8 mouse cellular contexts compared by ENCODE assay signal in genomic region chr3:66986287-66986560, GRCm38 (mm10). TPM values are rescaled to one million over a fixed set of nuclear protein-coding genes. Genes with fewer than 3 reads are reported as not detected.
DNase-seq lines count a peak whose midpoint lies in the region; ATAC-seq and TF ChIP-seq lines count a peak whose summit lies in the region.

No protein-coding gene starts in this region.

- H3K4me2 ChIP-seq in kidney, embryonic 16.5 days (replicated peaks; ENCODE audit: low read depth, low read length), result peak overlapping the region; percentile 79
- H3K4me2 ChIP-seq in hindbrain, postnatal 0 days (ENCODE audit: low read depth, low read length), result peak overlapping the region; percentile 82
- H3K4me2 ChIP-seq in midbrain, embryonic 16.5 days (ENCODE audit: low read length), result peak overlapping the region; percentile 81

- WGBS in kidney, embryonic 16.5 days, result 5% methylated on average over 1 of the region's 1 CpGs
- 15% methylated on average over 1 of the region's 1 CpGs for WGBS in embryonic facial prominence, embryonic 10.5 days
- WGBS in hindbrain, postnatal 0 days, result 19% methylated on average over 1 of the region's 1 CpGs
- 6% methylated on average over 1 of the region's 1 CpGs for WGBS in midbrain, embryonic 16.5 days

- peak overlapping the region; percentile 90 for H3K9ac ChIP-seq in kidney, embryonic 16.5 days (replicated peaks; ENCODE audit: low read length)
- peak overlapping the region; percentile 82 for H3K9ac ChIP-seq in hindbrain, postnatal 0 days (replicated peaks; ENCODE audit: low read length)
- peak overlapping the region; percentile 77 for H3K9ac ChIP-seq in midbrain, embryonic 16.5 days (ENCODE audit: low read depth, low read length)

- no peaks in the 10 kb centered on the region for H3K9me3 ChIP-seq in kidney, embryonic 16.5 days (ENCODE audit: low read length)
- no peaks in the 10 kb centered on the region for H3K9me3 ChIP-seq in embryonic facial prominence, embryonic 10.5 days
- H3K9me3 ChIP-seq in hindbrain, postnatal 0 days (ENCODE audit: low read length), result no peaks in the 10 kb centered on the region
- no peaks in the 10 kb centered on the region for H3K9me3 ChIP-seq in midbrain, embryonic 16.5 days (replicated peaks; ENCODE audit: control insufficient read depth, low read length, poor library complexity, severe bottlenecking)

- no peak overlapping the region for H3K27ac ChIP-seq in kidney, embryonic 16.5 days (ENCODE audit: low read length)
- peak overlapping the region; percentile 94 for H3K27ac ChIP-seq in embryonic facial prominence, embryonic 10.5 days (replicated peaks)
- no peak overlapping the region for H3K27ac ChIP-seq in hindbrain, postnatal 0 days
- peak overlapping the region; percentile 75; the same call in 1 of the 2 replicates for H3K27ac ChIP-seq in midbrain, embryonic 16.5 days (ENCODE audit: low read length)

- no peak for TF ChIP-seq CTCF in hindbrain, postnatal 0 days (IDR thresholded peaks at IDR 0.05; ENCODE audit: low read depth)

- H3K27me3 ChIP-seq in kidney, embryonic 16.5 days (ENCODE audit: insufficient read depth, low read length), result peaks cover 24% of the 10 kb centered on the region
- peaks cover 36% of the 10 kb centered on the region for H3K27me3 ChIP-seq in embryonic facial prominence, embryonic 10.5 days (replicated peaks; ENCODE audit: low read depth, poor library complexity, severe bottlenecking)
- H3K27me3 ChIP-seq in hindbrain, postnatal 0 days (ENCODE audit: insufficient read depth, low read length), result peaks cover 21% of the 10 kb centered on the region
- no peaks in the 10 kb centered on the region for H3K27me3 ChIP-seq in midbrain, embryonic 16.5 days (ENCODE audit: control insufficient read depth, insufficient read depth, low read depth, low read length)

- ATAC-seq in kidney, embryonic 16.5 days (ENCODE audit: low FRiP score, low TSS enrichment), result no peak
- no peak for ATAC-seq in hindbrain, postnatal 0 days
- no peak for ATAC-seq in midbrain, embryonic 16.5 days
- no peak for ATAC-seq in frontal cortex, adult (ENCODE audit: low TSS enrichment)

- H3K4me3 ChIP-seq in kidney, embryonic 16.5 days (ENCODE audit: low read length), result peak overlapping the region; percentile 98
- peak overlapping the region; percentile 90 for H3K4me3 ChIP-seq in embryonic facial prominence, embryonic 10.5 days
- H3K4me3 ChIP-seq in hindbrain, postnatal 0 days (ENCODE audit: low read length), result peak overlapping the region; percentile 98
- peak overlapping the region; percentile 85 for H3K4me3 ChIP-seq in midbrain, embryonic 16.5 days (ENCODE audit: low read depth, low read length)

- peaks cover 20% of the 10 kb centered on the region; the same call in 1 of the 2 replicates for H3K4me1 ChIP-seq in kidney, embryonic 16.5 days (ENCODE audit: insufficient read depth, low read length)
- peaks cover 23% of the 10 kb centered on the region for H3K4me1 ChIP-seq in embryonic facial prominence, embryonic 10.5 days
- H3K4me1 ChIP-seq in hindbrain, postnatal 0 days (ENCODE audit: insufficient read depth, low read length), result 0 out of 2 replicates have a peak, but pooled peaks cover 7% of the 10 kb centered on the region
- peaks cover 17% of the 10 kb centered on the region for H3K4me1 ChIP-seq in midbrain, embryonic 16.5 days (ENCODE audit: control insufficient read depth, insufficient read depth, low read length)

- no peaks in the 10 kb centered on the region for H3K36me3 ChIP-seq in kidney, embryonic 16.5 days (ENCODE audit: insufficient read depth, low read length)
- H3K36me3 ChIP-seq in embryonic facial prominence, embryonic 10.5 days (replicated peaks), result no peaks in the 10 kb centered on the region
- no peaks in the 10 kb centered on the region for H3K36me3 ChIP-seq in hindbrain, postnatal 0 days (ENCODE audit: insufficient read depth, low read length)
- H3K36me3 ChIP-seq in midbrain, embryonic 16.5 days (ENCODE audit: control insufficient read depth, insufficient read depth, low read length), result no peaks in the 10 kb centered on the region

- no peak for DNase-seq in kidney, postnatal 4 days
- DNase-seq in embryonic facial prominence, embryonic 10.5 days (ENCODE audit: low spot score), result no peak
- DNase-seq in hindbrain, postnatal 0 days (ENCODE audit: low spot score), result no peak
- DNase-seq in frontal cortex, postnatal 10 days (ENCODE audit: low spot score in 2 of 2), result no peak
- no peak for DNase-seq in spleen, postnatal 14 days (ENCODE audit: low spot score in 2 of 2)

RNA-seq across cellular contexts. Expression of gene Shox2, which starts 4.7 kb away (rescaled TPM):
- 0.22 and 0.48 TPM in 2 replicates for polyA plus RNA-seq in kidney, embryonic 16.5 days (2015; fragmentation: Nextera tagmentation; extraction: Ambion mirVana)
- 8.5 and 10.8 TPM in 2 replicates for polyA plus RNA-seq in embryonic facial prominence, embryonic 10.5 days (2016; fragmentation: Nextera tagmentation; extraction: Ambion mirVana)
- 24.0 and 33.2 TPM in 2 replicates for total RNA-seq in hindbrain, postnatal 0 days (2014; rRNA removed)
- 13.8 and 17.6 TPM in 2 replicates for polyA plus RNA-seq in hindbrain, postnatal 0 days (2015; fragmentation: Nextera tagmentation; extraction: Ambion mirVana)
- polyA plus RNA-seq in midbrain, embryonic 16.5 days (2015; fragmentation: Nextera tagmentation; extraction: Ambion mirVana), result 50.4 and 55.3 TPM in 2 replicates

RNA-seq across cellular contexts. Expression of gene Rsrc1, which starts 5.0 kb away (rescaled TPM):
- 28.3 and 28.9 TPM in 2 replicates for polyA plus RNA-seq in kidney, embryonic 16.5 days (2015; fragmentation: Nextera tagmentation; extraction: Ambion mirVana)
- 42.0 and 45.0 TPM in 2 replicates for polyA plus RNA-seq in embryonic facial prominence, embryonic 10.5 days (2016; fragmentation: Nextera tagmentation; extraction: Ambion mirVana)
- 23.8 and 24.1 TPM in 2 replicates for total RNA-seq in hindbrain, postnatal 0 days (2014; rRNA removed)
- 31.4 and 33.3 TPM in 2 replicates for polyA plus RNA-seq in hindbrain, postnatal 0 days (2015; fragmentation: Nextera tagmentation; extraction: Ambion mirVana)
- polyA plus RNA-seq in midbrain, embryonic 16.5 days (2015; fragmentation: Nextera tagmentation; extraction: Ambion mirVana), result 42.4 and 44.3 TPM in 2 replicates

Comparison
In these comparisons a context has a peak if more than half of its experiments do, and no peak if none do; other contexts are left out.
1. H3K27ac ChIP-seq: peak in embryonic facial prominence, embryonic 10.5 days (single experiment) and midbrain, embryonic 16.5 days (single experiment); none in kidney, embryonic 16.5 days (single experiment) and hindbrain, postnatal 0 days (single experiment).
2. Peak in every context shown above with its lines, with median percentiles within 50 percentile points of each other: H3K4me2 ChIP-seq, H3K4me3 ChIP-seq and H3K9ac ChIP-seq.